Mouse (Mus musculus): ENCODE data around the gene Cnot8. TPM values are rescaled to one million over a fixed set of nuclear protein-coding genes. Genes with fewer than 3 reads are reported as not detected.

Gene Cnot8
- polyA plus RNA-seq, 1 experiment from 2014 or later: 92.6 TPM

DNA sequence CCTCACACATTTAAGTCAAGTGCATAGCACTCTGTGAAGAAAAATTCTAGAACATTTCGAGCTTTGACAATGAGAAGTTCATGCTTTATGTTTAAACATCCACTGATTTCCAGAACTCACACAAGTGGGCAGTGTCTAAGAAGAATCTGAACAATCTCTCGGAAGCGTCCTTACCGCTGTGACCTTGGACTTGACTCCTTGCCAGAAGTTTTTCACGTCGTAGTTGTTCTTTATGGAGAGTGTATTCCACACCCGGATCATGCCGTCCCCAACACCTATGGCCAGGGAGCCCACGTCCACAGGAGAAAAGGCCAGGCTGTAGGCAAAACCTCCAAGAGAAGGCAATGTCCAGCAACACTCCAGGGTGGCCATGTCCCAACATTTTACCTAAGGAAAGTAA lies 51.5 kb downstream of the Cnot8 start:
- ATAC-seq (ENCODE audit: insufficient number of reproducible peaks, insufficient read depth, low FRiP score, low read depth): no peak
- WGBS: 89% methylated on average over 9 of the region's 9 CpGs
- H3K9me3 ChIP-seq (ENCODE audit: control insufficient read depth, low read depth, low read length): no peaks in the 10 kb centered on the region
- no peak overlapping the region for H3K4me2 ChIP-seq (replicated peaks; ENCODE audit: low read depth, low read length)
- H3K27me3 ChIP-seq (ENCODE audit: control insufficient read depth, insufficient read depth, low read length): no peaks in the 10 kb centered on the region
- H3K36me3 ChIP-seq (ENCODE audit: control insufficient read depth, insufficient read depth, low read length): peaks cover 63% of the 10 kb centered on the region
- H3K27ac ChIP-seq (ENCODE audit: low read length): no peak overlapping the region
- H3K4me1 ChIP-seq (ENCODE audit: control insufficient read depth, insufficient read depth, low read length): no peaks in the 10 kb centered on the region
- no peak overlapping the region for H3K4me3 ChIP-seq (ENCODE audit: low read depth, low read length)
- H3K9ac ChIP-seq (replicated peaks; ENCODE audit: low read depth, low read length): no peak overlapping the region

DNA sequence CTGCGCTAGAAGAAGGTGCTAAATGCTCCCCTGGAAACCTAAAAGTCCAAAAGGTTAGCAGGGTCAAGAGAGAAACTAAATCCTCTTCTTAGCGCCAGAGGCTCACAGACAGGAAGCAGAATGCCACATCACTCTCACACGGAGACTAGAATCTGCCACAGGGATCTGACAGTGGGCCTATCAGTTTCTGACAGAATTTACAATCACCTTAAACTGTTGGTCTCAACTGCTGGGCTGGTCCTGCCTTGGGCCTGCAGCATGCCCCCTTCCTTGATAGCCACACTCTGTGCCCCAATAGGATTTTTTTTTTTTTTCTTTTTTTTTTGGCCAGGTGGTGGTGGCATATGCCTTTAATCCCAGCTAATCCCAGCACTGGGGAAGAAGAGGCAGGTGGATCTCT lies 52.9 kb downstream of the Cnot8 start:
- H3K9ac ChIP-seq (replicated peaks; ENCODE audit: low read depth, low read length): no peak overlapping the region
- no peaks in the 10 kb centered on the region for H3K4me1 ChIP-seq (ENCODE audit: control insufficient read depth, insufficient read depth, low read length)
- H3K27ac ChIP-seq (ENCODE audit: low read length): no peak overlapping the region
- no peak overlapping the region for H3K4me3 ChIP-seq (ENCODE audit: low read depth, low read length)
- H3K36me3 ChIP-seq (ENCODE audit: control insufficient read depth, insufficient read depth, low read length): peaks cover 59% of the 10 kb centered on the region
- H3K27me3 ChIP-seq (ENCODE audit: control insufficient read depth, insufficient read depth, low read length): no peaks in the 10 kb centered on the region
- no peak for ATAC-seq (ENCODE audit: insufficient number of reproducible peaks, insufficient read depth, low FRiP score, low read depth)
- no peaks in the 10 kb centered on the region for H3K9me3 ChIP-seq (ENCODE audit: control insufficient read depth, low read depth, low read length)
- no peak overlapping the region for H3K4me2 ChIP-seq (replicated peaks; ENCODE audit: low read depth, low read length)
- WGBS: 81% methylated on average over 3 of the region's 3 CpGs

DNA sequence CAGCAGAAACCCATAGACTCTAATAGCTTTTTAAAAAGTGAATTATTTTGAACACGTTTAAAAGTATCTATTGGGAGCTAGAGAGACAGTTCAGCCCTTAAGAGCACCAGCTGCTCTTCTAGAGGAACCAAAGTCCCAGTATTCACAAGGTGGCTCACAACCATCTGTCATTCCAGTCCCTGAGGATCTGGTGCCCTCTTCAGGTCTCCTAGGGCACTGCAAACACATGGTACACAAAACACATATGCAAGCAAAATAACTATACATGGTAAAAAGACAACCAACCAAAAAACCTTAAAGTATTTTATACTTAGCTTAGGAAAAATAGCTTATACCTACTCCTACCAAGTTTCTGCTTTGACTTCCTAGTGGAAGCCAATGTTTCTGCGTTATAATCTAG lies 61.1 kb downstream of the Cnot8 start:
- Histone ChIP-seq H3K4me1 (ENCODE audit: control insufficient read depth, insufficient read depth, low read length) (peaks cover 6% of the 10 kb centered on the region; the same call in 1 of the 2 replicates), H3K27ac (ENCODE audit: low read length) (no peak overlapping the region), H3K4me2 (replicated peaks; ENCODE audit: low read depth, low read length) (no peak overlapping the region), H3K9ac (replicated peaks; ENCODE audit: low read depth, low read length) (no peak overlapping the region), H3K4me3 (ENCODE audit: low read depth, low read length) (no peak overlapping the region), H3K36me3 (ENCODE audit: control insufficient read depth, insufficient read depth, low read length) (peaks cover 33% of the 10 kb centered on the region; the same call in 1 of the 2 replicates), H3K27me3 (ENCODE audit: control insufficient read depth, insufficient read depth, low read length) (no peaks in the 10 kb centered on the region), H3K9me3 (ENCODE audit: control insufficient read depth, low read depth, low read length) (no peaks in the 10 kb centered on the region)
- WGBS: 96% methylated on average over 2 of the region's 2 CpGs
- ATAC-seq (ENCODE audit: insufficient number of reproducible peaks, insufficient read depth, low FRiP score, low read depth): no peak

DNA sequence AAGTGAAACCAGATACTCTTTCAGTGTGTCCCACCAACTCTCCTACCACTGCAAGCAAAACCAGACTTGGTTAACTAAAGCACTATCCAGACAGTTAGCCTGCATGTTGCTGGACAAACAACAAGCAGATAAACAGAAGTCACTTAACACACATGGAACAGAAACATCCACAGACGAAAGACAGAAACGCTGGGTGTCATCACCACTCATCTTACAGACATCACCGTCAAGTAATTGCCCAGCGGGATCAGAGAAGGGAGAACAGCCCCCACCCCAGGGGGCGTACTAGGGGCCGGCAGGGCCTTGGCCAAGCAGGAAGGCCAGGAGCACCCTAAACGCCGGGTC lies 63.8 kb downstream of the Cnot8 start:
- 0% methylated on average over 8 of the region's 8 CpGs for WGBS
- no peak for ATAC-seq (ENCODE audit: insufficient number of reproducible peaks, insufficient read depth, low FRiP score, low read depth)
- peak overlapping the region; percentile 80 for H3K9ac ChIP-seq (replicated peaks; ENCODE audit: low read depth, low read length)
- H3K4me2 ChIP-seq (replicated peaks; ENCODE audit: low read depth, low read length): peak overlapping the region; percentile 74
- H3K4me1 ChIP-seq (ENCODE audit: control insufficient read depth, insufficient read depth, low read length): peaks cover 15% of the 10 kb centered on the region; the same call in 1 of the 2 replicates
- H3K4me3 ChIP-seq (ENCODE audit: low read depth, low read length): peak overlapping the region; percentile 85
- H3K36me3 ChIP-seq (ENCODE audit: control insufficient read depth, insufficient read depth, low read length): peaks cover 19% of the 10 kb centered on the region; the same call in 1 of the 2 replicates
- H3K27me3 ChIP-seq (ENCODE audit: control insufficient read depth, insufficient read depth, low read length): no peaks in the 10 kb centered on the region
- H3K27ac ChIP-seq (ENCODE audit: low read length): peak overlapping the region; percentile 39; the same call in 1 of the 2 replicates
- no peaks in the 10 kb centered on the region for H3K9me3 ChIP-seq (ENCODE audit: control insufficient read depth, low read depth, low read length)

Other genes starting within 250 kb of the Cnot8 start
- 23.9 and 24.1 TPM in 2 replicates for gene Larp1, start 95.1 kb upstream of the Cnot8 start, polyA plus RNA-seq (2014; fragmentation: Nextera tagmentation; extraction: Ambion mirVana)
- not detected in 2 replicates for gene Gm12248, start 11.0 kb upstream of the Cnot8 start, polyA plus RNA-seq (2014; fragmentation: Nextera tagmentation; extraction: Ambion mirVana)
- 21.4 and 24.4 TPM in 2 replicates for gene Gemin5, start 64.4 kb downstream of the Cnot8 start, polyA plus RNA-seq (2014; fragmentation: Nextera tagmentation; extraction: Ambion mirVana)
- 118 and 123 TPM in 2 replicates for gene Mrpl22, start 67.5 kb downstream of the Cnot8 start, polyA plus RNA-seq (2014; fragmentation: Nextera tagmentation; extraction: Ambion mirVana)
- 3.9 and 4.7 TPM in 2 replicates for gene Igtp, start 95.4 kb downstream of the Cnot8 start, polyA plus RNA-seq (2014; fragmentation: Nextera tagmentation; extraction: Ambion mirVana)
- gene Irgm2, start 95.5 kb downstream of the Cnot8 start, polyA plus RNA-seq (2014; fragmentation: Nextera tagmentation; extraction: Ambion mirVana): 3.8 and 3.9 TPM in 2 replicates
- gene 4930438A08Rik, start 170.6 kb downstream of the Cnot8 start, polyA plus RNA-seq (2014; fragmentation: Nextera tagmentation; extraction: Ambion mirVana): not detected in 2 replicates
- gene Zfp692, start 202.9 kb downstream of the Cnot8 start, polyA plus RNA-seq (2014; fragmentation: Nextera tagmentation; extraction: Ambion mirVana): 19.8 and 21.3 TPM in 2 replicates
- 41.8 and 44.9 TPM in 2 replicates for gene Zfp672, start 226.2 kb downstream of the Cnot8 start, polyA plus RNA-seq (2014; fragmentation: Nextera tagmentation; extraction: Ambion mirVana)
- gene Sh3bp5l, start 226.6 kb downstream of the Cnot8 start, polyA plus RNA-seq (2014; fragmentation: Nextera tagmentation; extraction: Ambion mirVana): 22.4 and 24.2 TPM in 2 replicates

All from stomach, embryonic 14.5 days (tissue).